Mouse (Mus musculus): ENCODE data around the gene Hnrnpd. TPM values are rescaled to one million over a fixed set of nuclear protein-coding genes. Genes with fewer than 3 reads are reported as not detected.
A peak's percentile ranks its signal among the peaks of the same experiment; 100 is the strongest.

The Hnrnpd gene
- polyA plus RNA-seq, 1 experiment from 2014 or later: 153 TPM

GRCm38 (mm10) chr5:99976334-99976955, 2.3 kb downstream of the Hnrnpd start:
- Histone ChIP-seq H3K9me3 (replicated peaks; ENCODE audit: control insufficient read depth, low read length) (no peaks in the 10 kb centered on the region), H3K9ac (ENCODE audit: low read length) (peak overlapping the region; percentile 98), H3K36me3 (ENCODE audit: control insufficient read depth, insufficient read depth, low read length) (peaks cover 10% of the 10 kb centered on the region; the same call in 1 of the 2 replicates), H3K4me2 (ENCODE audit: low read length) (peak overlapping the region; percentile 87), H3K4me3 (ENCODE audit: low read depth, low read length) (peak overlapping the region; percentile 98), H3K27me3 (replicated peaks; ENCODE audit: control insufficient read depth, insufficient read depth, low read length) (no peaks in the 10 kb centered on the region), H3K4me1 (ENCODE audit: control insufficient read depth, insufficient read depth, low read length) (peaks cover 26% of the 10 kb centered on the region), H3K27ac (ENCODE audit: low read depth, low read length) (no peak overlapping the region)
- WGBS: 7% methylated on average over 8 of the region's 8 CpGs
- ATAC-seq (no peak), DNase-seq (ENCODE audit: low spot score) (peak; percentile 35)

GRCm38 (mm10) chr5:99975776-99976175, 3.0 kb downstream of the Hnrnpd start:
- Histone ChIP-seq H3K4me2 (ENCODE audit: low read length) (peak overlapping the region; percentile 87), H3K27me3 (replicated peaks; ENCODE audit: control insufficient read depth, insufficient read depth, low read length) (no peaks in the 10 kb centered on the region), H3K4me1 (ENCODE audit: control insufficient read depth, insufficient read depth, low read length) (peaks cover 26% of the 10 kb centered on the region), H3K9ac (ENCODE audit: low read length) (peak overlapping the region; percentile 40; the same call in 1 of the 2 replicates), H3K36me3 (ENCODE audit: control insufficient read depth, insufficient read depth, low read length) (peaks cover 11% of the 10 kb centered on the region; the same call in 1 of the 2 replicates), H3K4me3 (ENCODE audit: low read depth, low read length) (peak overlapping the region; percentile 98), H3K9me3 (replicated peaks; ENCODE audit: control insufficient read depth, low read length) (no peaks in the 10 kb centered on the region), H3K27ac (ENCODE audit: low read depth, low read length) (no peak overlapping the region)
- WGBS: 58% methylated on average over 1 of the region's 1 CpGs
- no peak for DNase-seq (ENCODE audit: low spot score)
- no peak for ATAC-seq

GRCm38 (mm10) chr5:99975061-99975460, 3.7 kb downstream of the Hnrnpd start:
- H3K9ac ChIP-seq (ENCODE audit: low read length): no peak overlapping the region
- H3K27me3 ChIP-seq (replicated peaks; ENCODE audit: control insufficient read depth, insufficient read depth, low read length): no peaks in the 10 kb centered on the region
- H3K4me3 ChIP-seq (ENCODE audit: low read depth, low read length): peak overlapping the region; percentile 98; the same call in 1 of the 2 replicates
- H3K9me3 ChIP-seq (replicated peaks; ENCODE audit: control insufficient read depth, low read length): no peaks in the 10 kb centered on the region
- no peak for ATAC-seq
- H3K36me3 ChIP-seq (ENCODE audit: control insufficient read depth, insufficient read depth, low read length): peaks cover 17% of the 10 kb centered on the region; the same call in 1 of the 2 replicates
- no peak overlapping the region for H3K27ac ChIP-seq (ENCODE audit: low read depth, low read length)
- peak overlapping the region; percentile 87 for H3K4me2 ChIP-seq (ENCODE audit: low read length)
- DNase-seq (ENCODE audit: low spot score): no peak
- peaks cover 26% of the 10 kb centered on the region for H3K4me1 ChIP-seq (ENCODE audit: control insufficient read depth, insufficient read depth, low read length)
- WGBS: 46% methylated on average over 4 of the region's 4 CpGs

GRCm38 (mm10) chr5:99973941-99974340, 4.8 kb downstream of the Hnrnpd start:
- peaks cover 23% of the 10 kb centered on the region for H3K4me1 ChIP-seq (ENCODE audit: control insufficient read depth, insufficient read depth, low read length)
- ATAC-seq (no peak), DNase-seq (ENCODE audit: low spot score) (no peak)
- H3K4me3 ChIP-seq (ENCODE audit: low read depth, low read length): no peak overlapping the region
- peak overlapping the region; percentile 87 for H3K4me2 ChIP-seq (ENCODE audit: low read length)
- peaks cover 19% of the 10 kb centered on the region for H3K36me3 ChIP-seq (ENCODE audit: control insufficient read depth, insufficient read depth, low read length)
- no peak overlapping the region for H3K27ac ChIP-seq (ENCODE audit: low read depth, low read length)
- H3K9ac ChIP-seq (ENCODE audit: low read length): no peak overlapping the region
- 32% methylated on average over 2 of the region's 2 CpGs for WGBS
- H3K27me3 ChIP-seq (replicated peaks; ENCODE audit: control insufficient read depth, insufficient read depth, low read length): no peaks in the 10 kb centered on the region
- H3K9me3 ChIP-seq (replicated peaks; ENCODE audit: control insufficient read depth, low read length): no peaks in the 10 kb centered on the region

- Histone ChIP-seq H3K4me1 (ENCODE audit: control insufficient read depth, insufficient read depth, low read length) (no peaks in the 10 kb centered on the region), H3K4me3 (ENCODE audit: low read depth, low read length) (no peak overlapping the region), H3K27me3 (replicated peaks; ENCODE audit: control insufficient read depth, insufficient read depth, low read length) (no peaks in the 10 kb centered on the region), H3K4me2 (ENCODE audit: low read length) (no peak overlapping the region), H3K36me3 (ENCODE audit: control insufficient read depth, insufficient read depth, low read length) (peaks cover 58% of the 10 kb centered on the region), H3K9me3 (replicated peaks; ENCODE audit: control insufficient read depth, low read length) (no peaks in the 10 kb centered on the region), H3K9ac (ENCODE audit: low read length) (no peak overlapping the region), H3K27ac (ENCODE audit: low read depth, low read length) (no peak overlapping the region)
- DNase-seq (ENCODE audit: low spot score) (no peak), ATAC-seq (no peak)
- WGBS: 77% methylated on average over 2 of the region's 2 CpGs
Observed at GRCm38 (mm10) chr5:99959960-99960359, 18.8 kb downstream of the Hnrnpd start.

GRCm38 (mm10) chr5:99959236-99959936, 19.4 kb downstream of the Hnrnpd start:
- H3K9ac ChIP-seq (ENCODE audit: low read length): no peak overlapping the region
- ATAC-seq (no peak), DNase-seq (ENCODE audit: low spot score) (no peak)
- no peaks in the 10 kb centered on the region for H3K9me3 ChIP-seq (replicated peaks; ENCODE audit: control insufficient read depth, low read length)
- peaks cover 54% of the 10 kb centered on the region for H3K36me3 ChIP-seq (ENCODE audit: control insufficient read depth, insufficient read depth, low read length)
- no peak overlapping the region for H3K4me3 ChIP-seq (ENCODE audit: low read depth, low read length)
- peaks cover 2% of the 10 kb centered on the region; the same call in 1 of the 2 replicates for H3K4me1 ChIP-seq (ENCODE audit: control insufficient read depth, insufficient read depth, low read length)
- H3K4me2 ChIP-seq (ENCODE audit: low read length): no peak overlapping the region
- no peaks in the 10 kb centered on the region for H3K27me3 ChIP-seq (replicated peaks; ENCODE audit: control insufficient read depth, insufficient read depth, low read length)
- no peak overlapping the region for H3K27ac ChIP-seq (ENCODE audit: low read depth, low read length)
- 76% methylated on average over 2 of the region's 2 CpGs for WGBS

GRCm38 (mm10) chr5:99958666-99959065, 20.1 kb downstream of the Hnrnpd start:
- ATAC-seq: no peak
- peaks cover 5% of the 10 kb centered on the region; the same call in 1 of the 2 replicates for H3K4me1 ChIP-seq (ENCODE audit: control insufficient read depth, insufficient read depth, low read length)
- H3K27ac ChIP-seq (ENCODE audit: low read depth, low read length): no peak overlapping the region
- 100% methylated on average over 1 of the region's 1 CpGs for WGBS
- no peak for DNase-seq (ENCODE audit: low spot score)
- no peaks in the 10 kb centered on the region for H3K27me3 ChIP-seq (replicated peaks; ENCODE audit: control insufficient read depth, insufficient read depth, low read length)
- H3K9me3 ChIP-seq (replicated peaks; ENCODE audit: control insufficient read depth, low read length): no peaks in the 10 kb centered on the region
- no peak overlapping the region for H3K9ac ChIP-seq (ENCODE audit: low read length)
- no peak overlapping the region for H3K4me2 ChIP-seq (ENCODE audit: low read length)
- no peak overlapping the region for H3K4me3 ChIP-seq (ENCODE audit: low read depth, low read length)
- peaks cover 46% of the 10 kb centered on the region for H3K36me3 ChIP-seq (ENCODE audit: control insufficient read depth, insufficient read depth, low read length)

GRCm38 (mm10) chr5:99953883-99954282, 24.9 kb downstream of the Hnrnpd start:
- H3K27ac ChIP-seq (ENCODE audit: low read depth, low read length): no peak overlapping the region
- 0% methylated on average over 1 of the region's 1 CpGs for WGBS
- H3K4me1 ChIP-seq (ENCODE audit: control insufficient read depth, insufficient read depth, low read length): peaks cover 5% of the 10 kb centered on the region; the same call in 1 of the 2 replicates
- no peak overlapping the region for H3K4me2 ChIP-seq (ENCODE audit: low read length)
- H3K9ac ChIP-seq (ENCODE audit: low read length): no peak overlapping the region
- ATAC-seq: peak; percentile 51; the same call in 1 of the 2 replicates
- H3K9me3 ChIP-seq (replicated peaks; ENCODE audit: control insufficient read depth, low read length): no peaks in the 10 kb centered on the region
- no peak overlapping the region for H3K4me3 ChIP-seq (ENCODE audit: low read depth, low read length)
- H3K36me3 ChIP-seq (ENCODE audit: control insufficient read depth, insufficient read depth, low read length): peaks cover 12% of the 10 kb centered on the region
- no peaks in the 10 kb centered on the region for H3K27me3 ChIP-seq (replicated peaks; ENCODE audit: control insufficient read depth, insufficient read depth, low read length)
- peak; percentile 48 for DNase-seq (ENCODE audit: low spot score)

- H3K4me1 ChIP-seq (ENCODE audit: control insufficient read depth, insufficient read depth, low read length): peaks cover 5% of the 10 kb centered on the region; the same call in 1 of the 2 replicates
- DNase-seq (ENCODE audit: low spot score) (no peak), ATAC-seq (no peak)
- peaks cover 6% of the 10 kb centered on the region; the same call in 1 of the 2 replicates for H3K36me3 ChIP-seq (ENCODE audit: control insufficient read depth, insufficient read depth, low read length)
- H3K9ac ChIP-seq (ENCODE audit: low read length): no peak overlapping the region
- H3K9me3 ChIP-seq (replicated peaks; ENCODE audit: control insufficient read depth, low read length): no peaks in the 10 kb centered on the region
- H3K4me2 ChIP-seq (ENCODE audit: low read length): no peak overlapping the region
- no peaks in the 10 kb centered on the region for H3K27me3 ChIP-seq (replicated peaks; ENCODE audit: control insufficient read depth, insufficient read depth, low read length)
- no peak overlapping the region for H3K4me3 ChIP-seq (ENCODE audit: low read depth, low read length)
- H3K27ac ChIP-seq (ENCODE audit: low read depth, low read length): no peak overlapping the region
- WGBS: 97% methylated on average over 5 of the region's 5 CpGs
Observed at GRCm38 (mm10) chr5:99952513-99952912, 26.2 kb downstream of the Hnrnpd start.
